In the genomic region with DNA sequence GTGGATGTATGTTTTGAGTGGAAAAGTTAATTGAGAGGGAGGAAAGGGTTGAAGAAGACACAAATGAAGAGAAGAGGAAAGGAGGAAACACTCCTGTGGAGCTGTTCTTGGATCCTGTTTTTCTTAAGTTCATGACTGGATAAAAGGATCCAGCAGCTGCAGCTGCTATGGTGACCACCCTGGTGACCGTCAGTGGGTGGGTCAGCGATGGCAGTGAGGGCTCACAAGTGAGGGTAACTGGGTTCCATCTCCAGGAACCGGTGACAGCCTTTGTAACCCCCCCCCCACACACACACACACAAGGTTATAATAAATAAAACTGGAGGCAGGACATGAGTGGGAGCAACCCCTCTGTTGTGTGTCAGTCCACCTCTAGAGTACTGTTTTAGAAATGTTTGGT, we compare ENCODE assay signal across 9 mouse cellular contexts. TPM values are rescaled to one million over a fixed set of nuclear protein-coding genes. Genes with fewer than 3 reads are reported as not detected.
DNase-seq lines count a peak whose midpoint lies in the region; ATAC-seq and TF ChIP-seq lines count a peak whose summit lies in the region.
"Had no signal": no experiment of that assay in that cellular context is flagged by ENCODE, and none has a peak within 500 bp of the region (broad histone marks: within the 10 kb centered on the region; RNA-seq: fewer than 3 reads in every experiment).

No protein-coding gene starts in this region.

- no peak for TF ChIP-seq POLR2A in lung, adult 2 months (IDR thresholded peaks at IDR 0.05; ENCODE audit: borderline replicate concordance, extremely low read depth, low read depth, low read length)

- peaks cover 3% of the 10 kb centered on the region; the same call in 1 of the 2 replicates for H3K4me1 ChIP-seq in lung, adult 2 months (ENCODE audit: control insufficient read depth, insufficient read depth, low read length)
- peaks cover 15% of the 10 kb centered on the region for H3K4me1 ChIP-seq in forebrain, embryonic 13.5 days
- no peaks in the 10 kb centered on the region for H3K4me1 ChIP-seq in intestine, postnatal 0 days (replicated peaks; ENCODE audit: control insufficient read depth, insufficient read depth, low read length)
- peaks cover 12% of the 10 kb centered on the region for H3K4me1 ChIP-seq in neural tube, embryonic 12.5 days

- H3K36me3 ChIP-seq in forebrain, embryonic 13.5 days (ENCODE audit: poor library complexity, severe bottlenecking), result no peaks in the 10 kb centered on the region
- H3K36me3 ChIP-seq in intestine, postnatal 0 days (ENCODE audit: control insufficient read depth, insufficient read depth), result no peaks in the 10 kb centered on the region
- H3K36me3 ChIP-seq in neural tube, embryonic 12.5 days, result no peaks in the 10 kb centered on the region

- WGBS in lung, adult 2 months, result 37% methylated on average over 3 of the region's 3 CpGs
- WGBS in forebrain, embryonic 13.5 days, result 44% methylated on average over 3 of the region's 3 CpGs
- 49% methylated on average over 3 of the region's 3 CpGs for WGBS in intestine, postnatal 0 days
- WGBS in neural tube, embryonic 12.5 days, result 48% methylated on average over 3 of the region's 3 CpGs

- no peak for DNase-seq in lung, adult 2 months
- no peak for DNase-seq in lung, postnatal 25 days (ENCODE audit: low spot score)
- no peak for DNase-seq in right cerebral cortex, adult 18-20 months
- DNase-seq in left cerebral cortex, adult 9 months (ENCODE audit: low spot score in 2 of 2), result no peak
- no peak for DNase-seq in gastrocnemius, adult 8-10 months (ENCODE audit: low spot score in 2 of 2)
- DNase-seq: cerebellum, postnatal 10 days had no signal

- no peak overlapping the region for H3K27ac ChIP-seq in forebrain, embryonic 13.5 days
- H3K27ac ChIP-seq in intestine, postnatal 0 days (ENCODE audit: low read depth, low read length), result no peak overlapping the region
- H3K27ac ChIP-seq in neural tube, embryonic 12.5 days, result no peak overlapping the region

- H3K9ac ChIP-seq in forebrain, embryonic 13.5 days, result peak overlapping the region; percentile 67; the same call in 1 of the 2 replicates
- H3K9ac ChIP-seq in intestine, postnatal 0 days (ENCODE audit: low read depth, low read length), result 0 out of 2 replicates have a peak overlapping the region, but pooled peaks have one; percentile 60
- no peak overlapping the region for H3K9ac ChIP-seq in neural tube, embryonic 12.5 days

- no peak for TF ChIP-seq CTCF in lung, adult 2 months (IDR thresholded peaks at IDR 0.05; ENCODE audit: insufficient read depth, low read length)
- no peak for TF ChIP-seq CTCF in intestine, postnatal 0 days (IDR thresholded peaks at IDR 0.05; ENCODE audit: low read depth)

- H3K27me3 ChIP-seq in forebrain, embryonic 13.5 days, result peaks cover 35% of the 10 kb centered on the region
- H3K27me3 ChIP-seq in intestine, postnatal 0 days (replicated peaks; ENCODE audit: control insufficient read depth, insufficient read depth, low read length), result 0 out of 2 replicates have a peak, but pooled peaks cover 14% of the 10 kb centered on the region
- peaks cover 26% of the 10 kb centered on the region for H3K27me3 ChIP-seq in neural tube, embryonic 12.5 days (replicated peaks)

- no peaks in the 10 kb centered on the region for H3K9me3 ChIP-seq in forebrain, embryonic 13.5 days (replicated peaks)
- H3K9me3 ChIP-seq in intestine, postnatal 0 days (ENCODE audit: control insufficient read depth), result no peaks in the 10 kb centered on the region
- H3K9me3 ChIP-seq in neural tube, embryonic 12.5 days, result no peaks in the 10 kb centered on the region

- peak overlapping the region; percentile 99 for H3K4me2 ChIP-seq in forebrain, embryonic 13.5 days
- H3K4me2 ChIP-seq in intestine, postnatal 0 days (replicated peaks; ENCODE audit: low read depth), result peak overlapping the region; percentile 98
- H3K4me2 ChIP-seq in neural tube, embryonic 12.5 days (replicated peaks), result peak overlapping the region; percentile 91

- no peak for ATAC-seq in forebrain, embryonic 13.5 days
- no peak for ATAC-seq in intestine, postnatal 0 days
- ATAC-seq in neural tube, embryonic 12.5 days (ENCODE audit: low FRiP score, low read depth), result no peak

- H3K4me3 ChIP-seq in lung, adult 2 months (replicated peaks; ENCODE audit: extremely low read depth, low read depth, low read length), result peak overlapping the region; percentile 69
- peak overlapping the region; percentile 64 for H3K4me3 ChIP-seq in forebrain, embryonic 13.5 days
- peak overlapping the region; percentile 77 for H3K4me3 ChIP-seq in intestine, postnatal 0 days (ENCODE audit: low read depth, low read length)
- H3K4me3 ChIP-seq in neural tube, embryonic 12.5 days, result peak overlapping the region; percentile 74

RNA-seq across cellular contexts. Expression of a gene that starts 0.8 kb away (rescaled TPM):
- polyA plus RNA-seq in lung, adult 2 months (2012; rRNA removed), result 15.3 and 25.5 TPM in 2 replicates
- polyA plus RNA-seq in forebrain, embryonic 13.5 days (2015; fragmentation: Nextera tagmentation; extraction: Ambion mirVana), result 2.5 and 3.2 TPM in 2 replicates
- polyA plus RNA-seq in intestine, postnatal 0 days (2015; fragmentation: Nextera tagmentation; extraction: Ambion mirVana), result 6.3 and 8.6 TPM in 2 replicates
- polyA plus RNA-seq in neural tube, embryonic 12.5 days (2016; fragmentation: Nextera tagmentation; extraction: Ambion mirVana), result 4.3 and 7.3 TPM in 2 replicates
- 1 to 10 TPM; 4.1 to 6.2 (median 5.0) TPM for total RNA-seq in gastrocnemius, adult 8-10 months (2022)
